Mouse (Mus musculus) MEL (cell line): ENCODE results near the gene Rnf151.

Experiments used
- POLR2A ChIP-seq, 2 experiments: IDR thresholded peaks; 2 replicates each; pipeline ENCODE4 v1.6.1; 2011 to 2012; ENCODE audit warnings: low read length in 2 of 2, mild to moderate bottlenecking in 2 of 2, control low read depth in 1 of 2, improper control_type of control experiment in 1 of 2, low read depth in 1 of 2, moderate library complexity in 1 of 2; ENCODE audit not compliant: control insufficient read depth in 1 of 2, insufficient read depth in 1 of 2, poor library complexity in 1 of 2
- ZNF384 ChIP-seq: IDR thresholded peaks from 2 replicates; pipeline ENCODE4 v1.6.1; 2012; ENCODE audit warnings: low read depth, mild to moderate bottlenecking, inconsistent platforms, low read length, improper control_type of control experiment

DNA sequence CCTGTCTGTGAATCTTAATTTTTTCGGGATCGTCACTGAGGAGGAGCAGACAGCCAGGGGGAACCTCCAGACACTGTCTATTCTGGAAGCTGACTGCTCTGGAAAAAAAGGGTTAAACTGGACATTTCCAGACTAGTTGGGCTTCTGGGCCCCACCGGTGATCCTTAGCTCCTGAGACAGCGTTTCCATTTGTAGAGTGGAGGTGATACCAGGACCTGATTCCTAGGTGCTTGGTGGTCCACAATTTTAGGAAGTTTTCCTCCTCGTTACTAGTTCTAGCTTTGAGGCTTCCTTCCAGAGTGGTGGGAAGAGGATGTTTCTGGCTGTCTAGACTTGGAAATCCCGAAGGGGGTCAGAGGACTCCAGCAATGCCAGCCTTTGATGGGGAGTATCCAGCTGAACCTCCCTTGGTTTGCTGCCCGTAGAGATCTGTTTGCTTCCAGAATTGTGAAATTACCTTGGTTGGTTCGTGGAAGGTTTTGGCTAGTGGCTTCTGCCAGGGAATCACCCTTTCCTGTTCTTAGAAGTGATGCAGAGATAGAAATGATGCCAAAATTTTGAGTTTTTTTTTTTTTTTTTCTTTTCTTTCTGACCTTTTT is 47.5 kb downstream of the Rnf151 start:
- no peak for TF ChIP-seq POLR2A (IDR thresholded peaks at IDR 0.05; ENCODE audit: control insufficient read depth in 1 of 2, insufficient read depth in 1 of 2, low read depth in 1 of 2, low read length in 2 of 2, poor library complexity in 1 of 2)
- TF ChIP-seq ZNF384 = no peak
